Mouse (Mus musculus) fat pad, adult 2 months (tissue): ENCODE data around the gene Plet1.

Source experiments
- DNase-seq: peaks from one replicate; pipeline ENCODE4 v3.0.0-alpha.2; 2011; ENCODE audit warnings: low read depth, low spot score; ENCODE audit errors: extremely low read depth

Gene Plet1

DNA sequence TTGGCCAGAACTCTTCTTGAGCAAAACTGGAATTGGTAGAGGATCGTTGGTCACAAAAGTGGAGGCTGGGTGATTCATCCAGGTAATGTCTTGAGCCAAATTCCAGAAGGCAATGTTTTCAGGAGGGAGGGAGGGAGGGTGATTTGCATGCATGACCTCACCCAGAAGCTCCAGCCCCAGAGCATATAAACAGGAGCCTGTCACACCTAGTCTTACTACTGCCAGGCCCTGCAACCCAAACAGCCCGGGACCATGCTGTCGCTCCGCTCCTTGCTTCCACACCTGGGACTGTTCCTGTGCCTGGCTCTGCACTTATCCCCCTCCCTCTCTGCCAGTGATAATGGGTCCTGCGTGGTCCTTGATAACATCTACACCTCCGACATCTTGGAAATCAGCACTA is at the start of gene Plet1:
Gene Plet1, plus strand, starts transcription at position 215 of the 400 bp plus-strand sequence.
- DNase-seq, result no peak

DNA sequence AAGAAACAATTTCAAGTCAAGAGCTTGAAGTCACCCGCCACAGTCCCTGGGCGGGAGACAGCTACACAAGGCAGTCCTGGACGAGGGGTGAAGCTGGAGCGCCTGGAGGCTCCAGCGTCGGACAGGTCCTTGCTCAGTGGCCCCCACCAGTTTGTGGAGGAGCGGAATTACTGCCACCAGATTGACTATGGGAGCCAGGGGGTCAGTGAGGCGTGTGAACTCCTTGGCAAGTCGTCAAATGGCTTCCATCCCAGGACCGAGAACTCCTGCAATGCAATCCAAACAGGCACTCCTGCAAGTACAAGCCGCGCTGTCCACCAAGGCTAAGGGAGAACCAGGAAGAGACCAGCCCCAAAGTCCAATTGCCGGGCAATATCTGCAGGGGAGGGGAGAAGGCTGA is 45.3 kb upstream of the Plet1 start:
- DNase-seq, result no peak

GRCm38 (mm10) chr9:50451456-50452218 is 42.7 kb upstream of the Plet1 start:
- DNase-seq, result no peak

- DNase-seq, result no peak
Observed at GRCm38 (mm10) chr9:50452303-50452775, 42.0 kb upstream of the Plet1 start.

- DNase-seq, result no peak
Observed at GRCm38 (mm10) chr9:50457596-50457995, 36.7 kb upstream of the Plet1 start.

GRCm38 (mm10) chr9:50459537-50459936 is 34.8 kb upstream of the Plet1 start:
- no peak for DNase-seq

- DNase-seq, result no peak
Observed at GRCm38 (mm10) chr9:50462494-50463204, 31.7 kb upstream of the Plet1 start.

GRCm38 (mm10) chr9:50463205-50463508 is 31.2 kb upstream of the Plet1 start:
- DNase-seq, result no peak

GRCm38 (mm10) chr9:50470377-50471100 is 23.8 kb upstream of the Plet1 start:
- no peak for DNase-seq

GRCm38 (mm10) chr9:50471181-50471901 is 23.0 kb upstream of the Plet1 start:
- no peak for DNase-seq

- no peak for DNase-seq
Observed at GRCm38 (mm10) chr9:50475318-50475717, 19.0 kb upstream of the Plet1 start.

GRCm38 (mm10) chr9:50475745-50476144 is 18.6 kb upstream of the Plet1 start:
- DNase-seq, result no peak

- DNase-seq, result no peak
Observed at GRCm38 (mm10) chr9:50476651-50477050, 17.7 kb upstream of the Plet1 start.

- no peak for DNase-seq
Observed at GRCm38 (mm10) chr9:50477270-50477669, 17.1 kb upstream of the Plet1 start.

GRCm38 (mm10) chr9:50478826-50479225 is 15.5 kb upstream of the Plet1 start:
- no peak for DNase-seq

DNA sequence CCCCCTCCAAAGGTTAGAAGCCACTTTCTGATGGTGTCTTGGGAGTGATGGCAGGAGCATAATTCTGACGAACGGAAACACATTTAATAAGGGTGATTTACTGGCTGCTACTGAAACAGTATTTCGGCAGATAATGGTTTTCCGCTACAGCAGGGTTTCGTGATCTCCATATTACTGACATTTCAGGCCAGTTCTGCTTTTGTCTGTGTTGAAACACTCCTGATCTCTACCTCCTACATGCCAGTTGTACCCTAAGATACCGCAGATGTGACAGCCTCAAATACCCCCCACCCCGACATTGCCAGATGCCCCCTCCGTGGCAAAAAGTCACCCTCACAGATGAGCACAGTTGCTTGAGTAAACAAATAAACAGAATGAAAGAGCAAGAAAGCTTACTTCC is 14.8 kb upstream of the Plet1 start:
- DNase-seq, result no peak

- DNase-seq, result no peak
Observed at GRCm38 (mm10) chr9:50482743-50483142, 11.6 kb upstream of the Plet1 start.

- DNase-seq, result no peak
Observed at GRCm38 (mm10) chr9:50485521-50485920, 8.8 kb upstream of the Plet1 start.

DNA sequence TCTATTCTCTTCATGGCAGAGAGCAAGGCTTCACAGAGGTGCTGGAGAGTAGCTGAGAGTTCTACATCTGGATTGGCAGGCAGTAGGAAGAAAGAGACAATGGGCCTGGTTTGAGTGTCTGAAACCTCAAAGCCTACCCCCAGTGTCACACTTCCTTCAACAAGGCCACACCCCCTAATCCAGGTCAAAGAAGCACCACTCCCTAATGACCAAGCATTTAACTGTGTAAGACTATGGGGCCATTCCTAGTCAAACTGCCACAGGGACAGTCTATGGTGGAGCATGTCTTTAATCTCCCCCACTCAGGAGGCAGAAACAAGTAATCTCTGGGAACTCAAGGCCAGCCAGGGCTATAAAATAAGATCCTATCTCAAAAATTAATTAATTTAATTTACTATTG is 3.5 kb upstream of the Plet1 start:
- DNase-seq, result no peak

- no peak for DNase-seq
Observed at GRCm38 (mm10) chr9:50491531-50492045, 2.7 kb upstream of the Plet1 start.

- no peak for DNase-seq
Observed at GRCm38 (mm10) chr9:50493777-50494176, 548 bp upstream of the Plet1 start.
